Mouse (Mus musculus) ES-E14 (cell line): ENCODE measurements around the gene Mtmr4. TPM values are rescaled to one million over a fixed set of nuclear protein-coding genes. Genes with fewer than 3 reads are reported as not detected.

Source experiments
- DNase-seq: peaks from one replicate; pipeline ENCODE4 v3.0.0-alpha.2; 2013; ENCODE audit warnings: low read depth, low spot score
- H3K27ac ChIP-seq: 2 replicates; pipeline ENCODE4 v1.5.1; 2012; ENCODE audit warnings: low read depth, mild to moderate bottlenecking, low read length, moderate library complexity, mixed read lengths; ENCODE audit not compliant: poor library complexity, insufficient read depth, severe bottlenecking
- H3K36me3 ChIP-seq: 2 replicates; pipeline ENCODE4 v1.6.1; 2012; ENCODE audit warnings: mild to moderate bottlenecking, low read length, moderate library complexity, mixed read lengths; ENCODE audit not compliant: control insufficient read depth, poor library complexity, insufficient read depth, severe bottlenecking
- H3K4me1 ChIP-seq, 2 experiments: fragments of 150-350 bp in 1 of 2; sonication (generic) in 1 of 2; 2 replicates each; pipeline ENCODE4 v1.6.1; 2012; ENCODE audit warnings: low read length in 2 of 2, mild to moderate bottlenecking in 1 of 2, mixed read lengths in 1 of 2; ENCODE audit not compliant: control insufficient read depth in 2 of 2, insufficient read depth in 2 of 2, poor library complexity in 1 of 2
- H3K4me3 ChIP-seq, 2 experiments: fragments of 150-350 bp in 1 of 2; sonication (generic) in 1 of 2; 2 replicates each; pipeline ENCODE4 v1.5.1; 2012; ENCODE audit warnings: low read length in 2 of 2, low read depth in 1 of 2, mild to moderate bottlenecking in 1 of 2, mixed read lengths in 1 of 2; ENCODE audit not compliant: insufficient read depth in 1 of 2, poor library complexity in 1 of 2, severe bottlenecking in 1 of 2
- H3K9ac ChIP-seq: 2 replicates; pipeline ENCODE4 v1.6.1; 2012; ENCODE audit warnings: low read depth, mild to moderate bottlenecking, low read length, mixed read lengths; ENCODE audit not compliant: poor library complexity, insufficient read depth, severe bottlenecking
- H3K9me3 ChIP-seq: fragments of 150-350 bp; sonication (generic); 2 replicates; pipeline ENCODE4 v1.6.1; 2012; ENCODE audit warnings: low read depth, mild to moderate bottlenecking, low read length; ENCODE audit not compliant: control insufficient read depth, insufficient read depth
- CHD2 ChIP-seq: IDR thresholded peaks from 2 replicates; pipeline ENCODE4 v1.6.1; 2014; ENCODE audit warnings: mild to moderate bottlenecking, low read depth, low read length, inconsistent platforms
- HCFC1 ChIP-seq: IDR thresholded peaks from 2 replicates; pipeline ENCODE4 v1.6.1; 2012; ENCODE audit warnings: low read length, inconsistent platforms, borderline replicate concordance; ENCODE audit not compliant: insufficient read depth
- MAFK ChIP-seq: IDR thresholded peaks from 2 replicates; pipeline ENCODE4 v1.6.1; 2014; ENCODE audit warnings: mild to moderate bottlenecking, low read depth, low read length, inconsistent platforms; ENCODE audit not compliant: insufficient read depth
- ZC3H11A ChIP-seq: IDR thresholded peaks from 2 replicates; pipeline ENCODE4 v1.6.1; 2012; ENCODE audit warnings: low read depth, mild to moderate bottlenecking, inconsistent platforms, low read length, borderline replicate concordance
- ZNF384 ChIP-seq: IDR thresholded peaks from 2 replicates; pipeline ENCODE4 v1.6.1; 2012; ENCODE audit warnings: low read depth, low read length, inconsistent platforms
- in situ Hi-C, 2 experiments: fragments of 600-800 bp; cut with MboI; formaldehyde crosslinking; loops; one replicate each; pipeline ENCODE4 v1.15.1; 2025; ENCODE audit warnings: low sequenced_read_pairs in 2 of 2, inconsistent platforms in 1 of 2; ENCODE audit not compliant: unreplicated experiment in 2 of 2
- total RNA-seq: library from RNA; depleted of rRNA; stranded (reverse); fragments of 300-350 nt; gene quantifications from 2 replicates; pipeline ENCODE4 v1.2.3, GENCODE M21; 2012

The Mtmr4 gene
- total RNA-seq, 1 experiment: 27.7 TPM

- DNase-seq: no peak
- TF ChIP-seq MAFK: no peak
- TF ChIP-seq ZC3H11A: no peak
- TF ChIP-seq HCFC1: no peak
- TF ChIP-seq ZNF384: no peak
- TF ChIP-seq CHD2: no peak
- Histone ChIP-seq H3K27ac (no peak overlapping the region), H3K36me3 (no peaks in the 10 kb centered on the region), H3K4me3 (no peak overlapping the region), H3K4me1 (peaks cover 2 to 12% of the 10 kb centered on the region in 2 experiments; a peak in 1 of 4 replicates), H3K9ac (no peak overlapping the region), H3K9me3 (no peaks in the 10 kb centered on the region)
- in situ Hi-C loops: no loop called here
These were observed 11.3 kb upstream of the Mtmr4 start for GRCm38 (mm10) chr11:87580543-87581085.

DNA sequence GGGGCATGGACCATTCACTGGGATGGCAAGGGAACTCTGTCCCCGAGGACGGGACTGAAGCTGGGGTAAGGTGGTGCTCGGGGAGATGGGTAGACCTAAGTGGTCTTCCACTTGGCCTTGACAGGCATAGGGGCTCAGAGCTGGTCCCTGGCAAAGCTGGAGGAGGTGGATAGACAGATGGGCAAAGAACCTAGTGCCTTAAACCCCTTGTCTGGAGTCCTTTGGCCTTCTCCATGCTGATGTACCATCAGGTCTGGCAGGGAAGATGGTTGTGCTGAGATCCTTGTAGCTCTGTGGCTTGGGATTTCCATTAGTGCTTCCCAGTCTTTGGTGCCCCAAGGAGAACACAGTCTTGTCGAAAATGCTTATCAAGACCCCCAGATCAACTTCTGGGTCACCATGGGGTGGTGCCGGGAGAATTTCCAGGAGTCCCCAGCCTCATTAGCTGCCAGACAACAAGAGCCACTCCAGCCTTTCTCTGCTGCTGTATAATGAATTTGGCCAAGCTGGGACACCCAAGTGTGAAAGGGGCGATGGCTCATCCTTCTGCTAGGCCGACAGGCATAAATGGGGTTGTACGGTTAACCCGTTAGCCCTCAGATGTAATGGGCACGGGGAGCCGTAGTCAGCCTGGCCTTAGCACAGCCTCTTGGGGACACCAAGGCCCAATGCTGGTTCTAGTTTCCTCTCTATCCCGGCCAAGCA, 10.6 kb upstream of the Mtmr4 start:
- Histone ChIP-seq H3K36me3 (no peaks in the 10 kb centered on the region), H3K27ac (no peak overlapping the region), H3K4me1 (peaks cover 2 to 12% of the 10 kb centered on the region in 2 experiments; a peak in 1 of 4 replicates), H3K4me3 (no peak overlapping the region), H3K9ac (no peak overlapping the region), H3K9me3 (no peaks in the 10 kb centered on the region)
- in situ Hi-C loops: no loop called here
- DNase-seq: no peak
- no peak for TF ChIP-seq MAFK
- no peak for TF ChIP-seq CHD2
- no peak for TF ChIP-seq HCFC1
- TF ChIP-seq ZNF384: no peak
- TF ChIP-seq ZC3H11A: no peak

DNA sequence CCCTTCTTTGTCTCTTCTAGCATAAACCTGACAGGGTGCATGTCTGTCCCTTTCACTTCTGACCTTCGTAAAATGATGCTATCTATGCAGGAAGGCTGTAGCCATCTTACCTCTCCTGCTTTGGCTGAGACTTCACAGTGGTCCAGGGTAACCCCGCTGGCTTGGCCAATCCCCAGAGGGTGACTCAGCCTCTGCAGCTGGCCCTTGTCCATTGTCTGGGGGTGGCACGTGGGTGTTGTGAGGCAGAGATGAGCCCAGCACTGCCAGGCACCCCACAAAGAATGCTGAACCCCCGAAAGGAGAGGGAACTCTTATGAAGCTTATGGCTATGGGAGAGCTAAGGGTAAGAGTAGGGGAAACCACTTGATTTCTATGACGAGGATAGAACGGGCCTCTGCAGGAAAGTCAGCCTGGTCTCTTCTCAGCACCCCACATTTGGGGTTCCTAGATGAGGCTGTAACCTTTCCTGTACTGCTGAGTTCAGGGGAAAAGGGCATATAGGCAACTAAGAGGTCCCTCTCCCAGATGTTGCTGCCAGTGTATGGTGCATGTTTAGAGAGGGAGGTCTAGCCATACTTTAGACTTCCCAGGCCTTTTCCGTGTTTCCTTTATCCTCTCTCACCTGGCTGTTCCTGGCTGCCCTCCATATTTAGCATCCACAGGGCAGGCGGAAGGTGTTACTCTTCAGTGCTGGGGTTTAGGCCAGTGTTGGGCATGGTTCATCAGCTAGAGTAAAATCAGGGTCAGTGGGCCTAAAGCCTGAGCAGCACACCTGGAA, 9.8 kb upstream of the Mtmr4 start:
- DNase-seq: no peak
- Histone ChIP-seq H3K9me3 (no peaks in the 10 kb centered on the region), H3K9ac (no peak overlapping the region), H3K36me3 (no peaks in the 10 kb centered on the region), H3K4me3 (no peak overlapping the region), H3K4me1 (peaks cover 2 to 12% of the 10 kb centered on the region in 2 experiments; a peak in 1 of 4 replicates), H3K27ac (no peak overlapping the region)
- in situ Hi-C loops: no loop called here
- TF ChIP-seq MAFK (no peak), HCFC1 (no peak), ZC3H11A (no peak), CHD2 (no peak), ZNF384 (no peak)

- Histone ChIP-seq H3K4me3 (no peak overlapping the region), H3K27ac (no peak overlapping the region), H3K9me3 (no peaks in the 10 kb centered on the region), H3K9ac (no peak overlapping the region), H3K4me1 (peaks cover 2 to 9% of the 10 kb centered on the region in 2 experiments; a peak in 1 of 4 replicates), H3K36me3 (no peaks in the 10 kb centered on the region)
- in situ Hi-C loops: no loop called here
- DNase-seq: no peak
- TF ChIP-seq CHD2: no peak
These were observed 8.5 kb upstream of the Mtmr4 start for GRCm38 (mm10) chr11:87583291-87584034.
